Mouse (Mus musculus): ENCODE data around the gene E130208F15Rik. TPM values are rescaled to one million over a fixed set of nuclear protein-coding genes. Genes with fewer than 3 reads are reported as not detected.

Gene E130208F15Rik
- total RNA-seq, 2 experiments from 2014 or later = 1.4 to 1.7 TPM

- DNase-seq (ENCODE audit: low spot score in 2 of 2) = no peak
Observed at GRCm38 (mm10) chr7:30306083-30306779, 15.3 kb upstream of the E130208F15Rik start.

GRCm38 (mm10) chr7:30308076-30309005, 13.2 kb upstream of the E130208F15Rik start, which contains the start of gene Alkbh6:
Gene Alkbh6, plus strand, starts transcription at chr7:30308717.
- peak; percentile 60 to 85 for DNase-seq (ENCODE audit: low spot score in 2 of 2)

- no peak for DNase-seq (ENCODE audit: low spot score in 2 of 2)
Observed at GRCm38 (mm10) chr7:30309395-30310129, 12.0 kb upstream of the E130208F15Rik start.

- no peak for DNase-seq (ENCODE audit: low spot score in 2 of 2)
Observed at GRCm38 (mm10) chr7:30310136-30310535, 11.4 kb upstream of the E130208F15Rik start.

GRCm38 (mm10) chr7:30313666-30314320, 7.7 kb upstream of the E130208F15Rik start:
- no peak for DNase-seq (ENCODE audit: low spot score in 2 of 2)

- no peak for DNase-seq (ENCODE audit: low spot score in 2 of 2)
Observed at GRCm38 (mm10) chr7:30314721-30315155, 6.8 kb upstream of the E130208F15Rik start, which contains the start of gene Syne4. Gene Syne4, plus strand, starts transcription at chr7:30314807.

GRCm38 (mm10) chr7:30315559-30316529, 5.7 kb upstream of the E130208F15Rik start:
- no peak for DNase-seq (ENCODE audit: low spot score in 2 of 2)

GRCm38 (mm10) chr7:30318142-30318541, 3.4 kb upstream of the E130208F15Rik start:
- no peak for DNase-seq (ENCODE audit: low spot score in 2 of 2)

- DNase-seq (ENCODE audit: low spot score in 2 of 2) = no peak
Observed at GRCm38 (mm10) chr7:30320946-30321345, 594 bp upstream of the E130208F15Rik start.

GRCm38 (mm10) chr7:30322285-30322667, 736 bp downstream of the E130208F15Rik start:
- peak; percentile 73 to 87 for DNase-seq (ENCODE audit: low spot score in 2 of 2)

- no peak for DNase-seq (ENCODE audit: low spot score in 2 of 2)
Observed at GRCm38 (mm10) chr7:30322865-30323264, 1.3 kb downstream of the E130208F15Rik start.

- no peak for DNase-seq (ENCODE audit: low spot score in 2 of 2)
Observed at GRCm38 (mm10) chr7:30323795-30324194, 2.3 kb downstream of the E130208F15Rik start, which contains the start of gene Sdhaf1. Gene Sdhaf1, minus strand, starts transcription at chr7:30323895.

GRCm38 (mm10) chr7:30324300-30324944, 2.9 kb downstream of the E130208F15Rik start:
- no peak for DNase-seq (ENCODE audit: low spot score in 2 of 2)

GRCm38 (mm10) chr7:30325364-30325763, 3.8 kb downstream of the E130208F15Rik start:
- no peak for DNase-seq (ENCODE audit: low spot score in 2 of 2)

GRCm38 (mm10) chr7:30326427-30326826, 4.9 kb downstream of the E130208F15Rik start:
- no peak for DNase-seq (ENCODE audit: low spot score in 2 of 2)

GRCm38 (mm10) chr7:30327140-30327539, 5.6 kb downstream of the E130208F15Rik start:
- no peak for DNase-seq (ENCODE audit: low spot score in 2 of 2)

- DNase-seq (ENCODE audit: low spot score in 2 of 2) = no peak
Observed at GRCm38 (mm10) chr7:30328379-30328778, 6.8 kb downstream of the E130208F15Rik start.

- DNase-seq (ENCODE audit: low spot score in 2 of 2) = peak; percentile 36 to 65
Observed at GRCm38 (mm10) chr7:30331887-30332286, 10.3 kb downstream of the E130208F15Rik start.

Measured in adrenal gland, postnatal 4 days (tissue).